Mouse (Mus musculus) brown adipose tissue, adult 24 weeks (tissue): ENCODE results near the gene Fchsd2. TPM values are rescaled to one million over a fixed set of nuclear protein-coding genes. Genes with fewer than 3 reads are reported as not detected.

Source experiments
- H3K27ac ChIP-seq: fragments of 200-500 bp; replicated peaks from 2 replicates; pipeline ENCODE4 v1.5.1; 2012; ENCODE audit warnings: low read depth, mild to moderate bottlenecking, low read length
- H3K4me1 ChIP-seq: fragments of 200-500 bp; 2 replicates; pipeline ENCODE4 v1.6.1; 2012; ENCODE audit warnings: low read length, mixed read lengths; ENCODE audit not compliant: control insufficient read depth, insufficient read depth, insufficient read length
- H3K4me3 ChIP-seq: fragments of 200-500 bp; 2 replicates; pipeline ENCODE4 v1.5.1; 2012; ENCODE audit warnings: low read depth, mild to moderate bottlenecking, low read length, moderate library complexity; ENCODE audit not compliant: insufficient read depth
- polyA plus RNA-seq: library from polyadenylated mRNA; stranded (reverse); fragments of >200 nt; gene quantifications from 2 replicates; pipeline ENCODE4 v1.2.4, GENCODE M21; 2012; ENCODE audit not compliant: missing spikeins, insufficient read depth, insufficient read length

Gene Fchsd2
- polyA plus RNA-seq, 1 experiment, result 8.8 TPM

GRCm38 (mm10) chr7:101093231-101093630 is 568 bp downstream of the Fchsd2 start:
- no peak overlapping the region for H3K4me3 ChIP-seq
- 0 out of 2 replicates have a peak overlapping the region, but pooled peaks have one; percentile 6 for H3K27ac ChIP-seq
- H3K4me1 ChIP-seq, result peaks cover 11% of the 10 kb centered on the region

GRCm38 (mm10) chr7:101094746-101095145 is 2.1 kb downstream of the Fchsd2 start:
- H3K4me3 ChIP-seq, result no peak overlapping the region
- no peaks in the 10 kb centered on the region for H3K4me1 ChIP-seq
- H3K27ac ChIP-seq, result no peak overlapping the region

GRCm38 (mm10) chr7:101095560-101095959 is 2.9 kb downstream of the Fchsd2 start:
- Histone ChIP-seq H3K4me3 (no peak overlapping the region), H3K27ac (no peak overlapping the region), H3K4me1 (no peaks in the 10 kb centered on the region)

- Histone ChIP-seq H3K4me3 (no peak overlapping the region), H3K27ac (no peak overlapping the region), H3K4me1 (0 out of 2 replicates have a peak, but pooled peaks cover 2% of the 10 kb centered on the region)
These were observed 3.9 kb downstream of the Fchsd2 start for GRCm38 (mm10) chr7:101096576-101096975.

- H3K4me1 ChIP-seq, result 0 out of 2 replicates have a peak, but pooled peaks cover 2% of the 10 kb centered on the region
- H3K27ac ChIP-seq, result no peak overlapping the region
These were observed 4.4 kb downstream of the Fchsd2 start for GRCm38 (mm10) chr7:101097084-101097483.

GRCm38 (mm10) chr7:101099981-101100380 is 7.3 kb downstream of the Fchsd2 start:
- H3K4me3 ChIP-seq, result no peak overlapping the region
- H3K4me1 ChIP-seq, result 0 out of 2 replicates have a peak, but pooled peaks cover 2% of the 10 kb centered on the region
- no peak overlapping the region for H3K27ac ChIP-seq

More at GRCm38 (mm10) chr7:101097084-101097483, 4.4 kb downstream of the Fchsd2 start:
- H3K4me3 ChIP-seq, result no peak overlapping the region

GRCm38 (mm10) chr7:101101156-101101691 is 8.6 kb downstream of the Fchsd2 start:
- H3K4me3 ChIP-seq, result no peak overlapping the region
- H3K27ac ChIP-seq, result no peak overlapping the region
- 0 out of 2 replicates have a peak, but pooled peaks cover 2% of the 10 kb centered on the region for H3K4me1 ChIP-seq

- no peak overlapping the region for H3K4me3 ChIP-seq
- no peak overlapping the region for H3K27ac ChIP-seq
- peaks cover 3% of the 10 kb centered on the region; the same call in 1 of the 2 replicates for H3K4me1 ChIP-seq
These were observed 14.0 kb downstream of the Fchsd2 start for GRCm38 (mm10) chr7:101106666-101107065.

- Histone ChIP-seq H3K4me3 (peak overlapping the region; percentile 69), H3K4me1 (peaks cover 3% of the 10 kb centered on the region; the same call in 1 of the 2 replicates), H3K27ac (peak overlapping the region; percentile 18; the same call in 1 of the 2 replicates)
These were observed 14.6 kb downstream of the Fchsd2 start for GRCm38 (mm10) chr7:101107073-101107810.

- Histone ChIP-seq H3K4me3 (peak overlapping the region; percentile 69), H3K27ac (peak overlapping the region; percentile 76), H3K4me1 (peaks cover 3% of the 10 kb centered on the region; the same call in 1 of the 2 replicates)
These were observed 15.4 kb downstream of the Fchsd2 start for GRCm38 (mm10) chr7:101107968-101108652.

GRCm38 (mm10) chr7:101108653-101109005 is 16.0 kb downstream of the Fchsd2 start:
- Histone ChIP-seq H3K4me1 (peaks cover 3% of the 10 kb centered on the region; the same call in 1 of the 2 replicates), H3K27ac (peak overlapping the region; percentile 61), H3K4me3 (peak overlapping the region; percentile 69)

- Histone ChIP-seq H3K4me1 (peaks cover 3% of the 10 kb centered on the region; the same call in 1 of the 2 replicates), H3K4me3 (peak overlapping the region; percentile 69), H3K27ac (peak overlapping the region; percentile 61)
These were observed 16.6 kb downstream of the Fchsd2 start for GRCm38 (mm10) chr7:101109006-101109855.

GRCm38 (mm10) chr7:101109856-101110350 is 17.2 kb downstream of the Fchsd2 start:
- H3K27ac ChIP-seq, result no peak overlapping the region
- peaks cover 3% of the 10 kb centered on the region; the same call in 1 of the 2 replicates for H3K4me1 ChIP-seq
- H3K4me3 ChIP-seq, result peak overlapping the region; percentile 69

- no peak overlapping the region for H3K27ac ChIP-seq
- H3K4me1 ChIP-seq, result peaks cover 3% of the 10 kb centered on the region; the same call in 1 of the 2 replicates
- H3K4me3 ChIP-seq, result no peak overlapping the region
These were observed 20.7 kb downstream of the Fchsd2 start for GRCm38 (mm10) chr7:101113410-101113809.
